Comparison of ENCODE assay signal across 7 mouse cellular contexts in the genomic region with DNA sequence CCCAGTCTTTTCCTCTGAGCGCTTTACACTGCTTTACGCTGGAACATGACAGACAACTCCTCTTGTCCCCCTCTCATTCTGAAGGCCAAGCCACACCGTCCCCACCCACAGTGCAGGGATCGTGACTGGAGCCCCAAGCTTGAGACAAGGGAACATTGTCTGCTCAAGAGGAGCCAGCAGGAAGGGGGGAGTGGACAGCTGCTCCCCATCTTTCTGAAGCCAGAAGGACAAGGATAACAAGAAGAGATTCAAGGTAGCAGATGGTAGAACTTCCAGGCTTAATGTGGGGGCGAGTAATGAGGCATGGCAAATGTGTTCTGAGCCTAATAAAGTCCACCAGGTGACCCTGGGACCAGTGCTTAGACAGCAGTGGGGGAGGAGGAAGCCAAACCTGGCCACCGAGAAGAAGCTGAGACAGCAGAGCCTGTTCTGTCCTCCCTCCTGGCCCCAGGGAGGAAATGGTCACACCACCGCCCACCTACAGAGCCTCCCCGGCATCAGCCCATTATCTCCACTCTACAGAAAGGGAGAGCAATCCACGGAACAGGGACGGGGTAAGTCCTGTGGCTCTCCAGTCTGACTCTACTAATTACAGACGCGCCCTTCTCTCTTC. TPM values are rescaled to one million over a fixed set of nuclear protein-coding genes. Genes with fewer than 3 reads are reported as not detected.
DNase-seq lines count a peak whose midpoint lies in the region; ATAC-seq lines count a peak whose summit lies in the region.

No protein-coding gene starts in this region.

- peak overlapping the region; percentile 76 for H3K4me3 ChIP-seq in lung, embryonic 15.5 days
- peak overlapping the region; percentile 20 for H3K4me3 ChIP-seq in forebrain, embryonic 15.5 days
- H3K4me3 ChIP-seq in neural tube, embryonic 13.5 days = peak overlapping the region; percentile 54

- no peaks in the 10 kb centered on the region for H3K9me3 ChIP-seq in lung, embryonic 15.5 days
- no peaks in the 10 kb centered on the region for H3K9me3 ChIP-seq in forebrain, embryonic 15.5 days
- no peaks in the 10 kb centered on the region for H3K9me3 ChIP-seq in neural tube, embryonic 13.5 days

- H3K27me3 ChIP-seq in lung, embryonic 15.5 days = no peaks in the 10 kb centered on the region
- peaks cover 5% of the 10 kb centered on the region; the same call in 1 of the 2 replicates for H3K27me3 ChIP-seq in forebrain, embryonic 15.5 days
- peaks cover 24% of the 10 kb centered on the region for H3K27me3 ChIP-seq in neural tube, embryonic 13.5 days

- H3K27ac ChIP-seq in lung, embryonic 15.5 days = peak overlapping the region; percentile 86
- no peak overlapping the region for H3K27ac ChIP-seq in forebrain, embryonic 15.5 days (replicated peaks)
- no peak overlapping the region for H3K27ac ChIP-seq in neural tube, embryonic 13.5 days (replicated peaks)

- H3K9ac ChIP-seq in lung, embryonic 15.5 days = peak overlapping the region; percentile 85
- H3K9ac ChIP-seq in forebrain, embryonic 15.5 days (replicated peaks) = no peak overlapping the region
- peak overlapping the region; percentile 53 for H3K9ac ChIP-seq in neural tube, embryonic 13.5 days

- H3K4me1 ChIP-seq in lung, embryonic 15.5 days = peaks cover 91% of the 10 kb centered on the region
- peaks cover 91% of the 10 kb centered on the region for H3K4me1 ChIP-seq in forebrain, embryonic 15.5 days
- peaks cover 86% of the 10 kb centered on the region for H3K4me1 ChIP-seq in neural tube, embryonic 13.5 days (replicated peaks)

- peak overlapping the region; percentile 93 for H3K4me2 ChIP-seq in lung, embryonic 15.5 days
- H3K4me2 ChIP-seq in forebrain, embryonic 15.5 days (replicated peaks) = peak overlapping the region; percentile 43
- peak overlapping the region; percentile 77 for H3K4me2 ChIP-seq in neural tube, embryonic 13.5 days

- no peak for DNase-seq in lung, postnatal 25 days (ENCODE audit: low spot score)
- peak; percentile 62 for DNase-seq in kidney, postnatal 10 days
- no peak for DNase-seq in testis, postnatal 10 days (ENCODE audit: low spot score)
- no peak for DNase-seq in T-cell, adult 2 months (ENCODE audit: low spot score)

- no peak for ATAC-seq in lung, embryonic 15.5 days (ENCODE audit: borderline replicate concordance, extremely low read depth, low FRiP score, low TSS enrichment)
- no peak for ATAC-seq in forebrain, embryonic 15.5 days (replicated peaks)
- no peak for ATAC-seq in neural tube, embryonic 13.5 days (ENCODE audit: low read depth)

- H3K36me3 ChIP-seq in lung, embryonic 15.5 days = peaks cover 22% of the 10 kb centered on the region; the same call in 1 of the 2 replicates
- no peaks in the 10 kb centered on the region for H3K36me3 ChIP-seq in forebrain, embryonic 15.5 days
- no peaks in the 10 kb centered on the region for H3K36me3 ChIP-seq in neural tube, embryonic 13.5 days

- WGBS in lung, embryonic 15.5 days = 7% methylated on average over 12 of the region's 12 CpGs
- WGBS in forebrain, embryonic 15.5 days = 23% methylated on average over 12 of the region's 12 CpGs
- 24% methylated on average over 12 of the region's 12 CpGs for WGBS in neural tube, embryonic 13.5 days

RNA-seq across cellular contexts. Expression of a gene that starts 5.5 kb away (rescaled TPM):
- polyA plus RNA-seq in lung, embryonic 15.5 days (2015; fragmentation: Nextera tagmentation; extraction: Ambion mirVana) = 10.8 TPM in 2 replicates
- 7.3 and 7.6 TPM in 2 replicates for polyA plus RNA-seq in forebrain, embryonic 15.5 days (2015; fragmentation: Nextera tagmentation; extraction: Ambion mirVana)
- polyA plus RNA-seq in neural tube, embryonic 13.5 days (2015; fragmentation: Nextera tagmentation; extraction: Ambion mirVana) = 6.7 and 7.0 TPM in 2 replicates

RNA-seq across cellular contexts. Expression of a gene that starts 48.0 kb away (rescaled TPM):
- polyA plus RNA-seq in lung, embryonic 15.5 days (2015; fragmentation: Nextera tagmentation; extraction: Ambion mirVana) = 9.6 and 9.9 TPM in 2 replicates
- 2.2 and 2.7 TPM in 2 replicates for polyA plus RNA-seq in forebrain, embryonic 15.5 days (2015; fragmentation: Nextera tagmentation; extraction: Ambion mirVana)
- 3.6 and 3.9 TPM in 2 replicates for polyA plus RNA-seq in neural tube, embryonic 13.5 days (2015; fragmentation: Nextera tagmentation; extraction: Ambion mirVana)

Comparison
In these comparisons a context has a peak if more than half of its experiments do, and no peak if none do; other contexts are left out.
1. H3K4me2 ChIP-seq: peak in every context shown above with its lines; median percentile 93 in lung, embryonic 15.5 days; 77 in neural tube, embryonic 13.5 days; 43 in forebrain, embryonic 15.5 days.
2. H3K4me3 ChIP-seq: peak in every context shown above with its lines; median percentile 76 in lung, embryonic 15.5 days; 54 in neural tube, embryonic 13.5 days; 20 in forebrain, embryonic 15.5 days.